Mouse (Mus musculus) cortical plate, adult 2 months (tissue): ENCODE data around the gene Nptxr.

Experiments used
- CTCF ChIP-seq: fragments of 200-500 bp; IDR thresholded peaks from 2 replicates; pipeline ENCODE4 v1.5.1; 2011; ENCODE audit warnings: mild to moderate bottlenecking, control low read depth, low read length; ENCODE audit not compliant: insufficient read depth; ENCODE audit errors: extremely low read depth
- POLR2A ChIP-seq: fragments of 200-500 bp; IDR thresholded peaks from 2 replicates; pipeline ENCODE4 v1.6.1; 2011; ENCODE audit warnings: mild to moderate bottlenecking, low read length, control low read depth; ENCODE audit not compliant: insufficient read depth; ENCODE audit errors: extremely low read depth

DNA sequence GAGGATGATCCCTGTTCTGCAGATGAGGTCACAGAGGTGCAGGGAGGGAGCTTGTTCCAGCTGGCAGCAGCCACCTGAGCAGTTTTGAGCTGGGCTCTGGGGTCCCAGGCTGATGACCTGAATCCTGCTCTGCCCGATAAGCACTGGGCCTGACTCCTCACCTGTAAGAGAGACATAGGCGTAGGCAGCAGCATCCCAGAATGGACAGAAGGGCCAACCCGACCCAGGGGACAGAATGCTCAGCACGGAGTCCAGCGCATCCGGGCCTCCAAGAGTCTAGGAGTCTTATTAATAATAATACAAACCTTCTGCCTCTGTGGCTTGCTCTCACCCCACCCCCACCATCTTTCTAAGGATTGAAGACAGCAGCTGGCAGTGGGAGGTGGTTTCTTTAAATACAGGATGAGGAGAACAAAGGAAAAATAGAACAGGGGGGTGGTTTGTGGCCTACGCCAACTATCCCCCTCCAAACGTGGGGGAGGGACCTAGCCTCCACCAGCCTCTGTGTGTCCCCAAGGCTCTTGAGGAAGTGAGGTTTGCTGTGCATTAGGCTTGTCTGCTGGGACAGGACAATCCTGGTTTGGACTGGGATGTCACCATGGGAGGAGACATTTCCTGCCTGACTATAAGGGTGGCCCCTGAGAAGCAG, 48.5 kb downstream of the Nptxr start:
- TF ChIP-seq CTCF (no peak), POLR2A (no peak)
